Mouse (Mus musculus) forebrain, postnatal 0 days (tissue): ENCODE results near the gene Dnah1. TPM values are rescaled to one million over a fixed set of nuclear protein-coding genes. Genes with fewer than 3 reads are reported as not detected.

Experiments used
- ATAC-seq: fragments of 200-750 bp; cut with Nextera tagmentation; 2 replicates; pipeline ENCODE4 v1.8.0; 2017; ENCODE audit warnings: mild to moderate bottlenecking, moderate library complexity
- DNase-seq: peaks from one replicate; pipeline ENCODE4 v3.0.0-alpha.2; 2015
- H3K27ac ChIP-seq: fragments of 300-500 bp; sonication (generic); 2 replicates; pipeline ENCODE4 v1.5.1; 2014; ENCODE audit warnings: low read depth, mild to moderate bottlenecking, antibody characterized with exemption, low read length, moderate library complexity, mixed read lengths
- H3K27me3 ChIP-seq: fragments of 300-500 bp; sonication (generic); 2 replicates; pipeline ENCODE4 v1.6.1; 2014; ENCODE audit warnings: mild to moderate bottlenecking, low read length, mixed read lengths; ENCODE audit not compliant: insufficient read depth
- H3K36me3 ChIP-seq: fragments of 300-500 bp; sonication (generic); 2 replicates; pipeline ENCODE4 v1.6.1; 2014; ENCODE audit warnings: mild to moderate bottlenecking, moderate library complexity; ENCODE audit not compliant: insufficient read depth
- H3K4me1 ChIP-seq: fragments of 300-500 bp; sonication (generic); 2 replicates; pipeline ENCODE4 v1.6.1; 2014; ENCODE audit warnings: antibody characterized with exemption; ENCODE audit not compliant: insufficient read depth
- H3K4me2 ChIP-seq: fragments of 300-500 bp; sonication (generic); 2 replicates; pipeline ENCODE4 v1.6.1; 2014; ENCODE audit warnings: low read depth, mild to moderate bottlenecking, moderate library complexity
- H3K4me3 ChIP-seq: fragments of 300-500 bp; sonication (generic); 2 replicates; pipeline ENCODE4 v1.5.1; 2014; ENCODE audit warnings: low read depth, low read length, mixed read lengths
- H3K9ac ChIP-seq: fragments of 300-500 bp; sonication (generic); 2 replicates; pipeline ENCODE4 v1.6.1; 2014; ENCODE audit warnings: mild to moderate bottlenecking
- H3K9me3 ChIP-seq: fragments of 300-500 bp; sonication (generic); 2 replicates; pipeline ENCODE4 v1.6.1; 2016; ENCODE audit warnings: low read length
- CTCF ChIP-seq: sonication (generic); IDR thresholded peaks from 2 replicates; pipeline ENCODE4 v1.5.1; 2016; ENCODE audit warnings: antibody characterized with exemption, control low read depth, low read depth
- WGBS: fragments of 180-500 bp; shearing (Covaris S2); extraction: QIAGEN DNeasy Blood & Tissue Kit; methylation state at CpG from one replicate; pipeline ENCODE4 v1.1.7; 2014; 5-methylcytosine and 5-hydroxymethylcytosine counted together
- polyA plus RNA-seq: library from polyadenylated mRNA; unstranded; fragments of >200 nt; fragmentation: Nextera tagmentation; extraction: Ambion mirVana; gene quantifications from 2 replicates; pipeline ENCODE4 v1.2.1, GENCODE M21; 2015
- total RNA-seq: library from RNA; depleted of rRNA; stranded (reverse); fragments of >200 nt; gene quantifications from 2 replicates; pipeline ENCODE4 v1.2.3, GENCODE M21; 2014

Gene Dnah1
- total and polyA plus RNA-seq, 2 experiments from 2014 or later: 2.3 to 7.2 TPM

- no peaks in the 10 kb centered on the region for H3K27me3 ChIP-seq
Measured at GRCm38 (mm10) chr14:31226978-31227377, 96.7 kb downstream of the Dnah1 start.

GRCm38 (mm10) chr14:31217666-31218065 is 106.0 kb downstream of the Dnah1 start, which contains the start of gene Sema3g:
TSS of gene Sema3g (plus strand) at chr14:31217860.
- Histone ChIP-seq H3K27ac (no peak within 1 kb of the TSS), H3K9me3 (no peaks in the 10 kb centered on the region), H3K36me3 (no peaks in the 10 kb centered on the region), H3K4me2 (no peak within 1 kb of the TSS), H3K27me3 (no peaks in the 10 kb centered on the region), H3K4me1 (no peaks in the 10 kb centered on the region), H3K4me3 (no peak within 1 kb of the TSS), H3K9ac (no peak within 1 kb of the TSS)
- TF ChIP-seq CTCF: peak; percentile 62
- ATAC-seq: peak; percentile 58
- WGBS: 18% methylated on average over 11 of the region's 11 CpGs
- DNase-seq: no peak

More at GRCm38 (mm10) chr14:31226978-31227377, 96.7 kb downstream of the Dnah1 start:
- H3K4me3 ChIP-seq: no peak overlapping the region
- H3K27ac ChIP-seq: no peak overlapping the region
- H3K4me1 ChIP-seq: no peaks in the 10 kb centered on the region
- no peaks in the 10 kb centered on the region for H3K36me3 ChIP-seq
- no peak overlapping the region for H3K4me2 ChIP-seq
- no peaks in the 10 kb centered on the region for H3K9me3 ChIP-seq
- no peak for TF ChIP-seq CTCF
- H3K9ac ChIP-seq: no peak overlapping the region
- 33% methylated on average over 4 of the region's 4 CpGs for WGBS
- ATAC-seq (peak; percentile 79), DNase-seq (peak; percentile 58)

- no peak for ATAC-seq
- Histone ChIP-seq H3K9me3 (no peaks in the 10 kb centered on the region), H3K9ac (no peak within 1 kb of the TSS), H3K27me3 (no peaks in the 10 kb centered on the region), H3K36me3 (no peaks in the 10 kb centered on the region), H3K27ac (no peak within 1 kb of the TSS), H3K4me2 (no peak within 1 kb of the TSS), H3K4me1 (no peaks in the 10 kb centered on the region), H3K4me3 (no peak within 1 kb of the TSS)
- DNase-seq: no peak
- WGBS: 63% methylated on average over 2 of the region's 2 CpGs
- TF ChIP-seq CTCF: no peak
Measured at GRCm38 (mm10) chr14:31216846-31217245, 106.8 kb downstream of the Dnah1 start, which contains the start of gene Nisch. TSS of gene Nisch (minus strand) at chr14:31216946.

DNA sequence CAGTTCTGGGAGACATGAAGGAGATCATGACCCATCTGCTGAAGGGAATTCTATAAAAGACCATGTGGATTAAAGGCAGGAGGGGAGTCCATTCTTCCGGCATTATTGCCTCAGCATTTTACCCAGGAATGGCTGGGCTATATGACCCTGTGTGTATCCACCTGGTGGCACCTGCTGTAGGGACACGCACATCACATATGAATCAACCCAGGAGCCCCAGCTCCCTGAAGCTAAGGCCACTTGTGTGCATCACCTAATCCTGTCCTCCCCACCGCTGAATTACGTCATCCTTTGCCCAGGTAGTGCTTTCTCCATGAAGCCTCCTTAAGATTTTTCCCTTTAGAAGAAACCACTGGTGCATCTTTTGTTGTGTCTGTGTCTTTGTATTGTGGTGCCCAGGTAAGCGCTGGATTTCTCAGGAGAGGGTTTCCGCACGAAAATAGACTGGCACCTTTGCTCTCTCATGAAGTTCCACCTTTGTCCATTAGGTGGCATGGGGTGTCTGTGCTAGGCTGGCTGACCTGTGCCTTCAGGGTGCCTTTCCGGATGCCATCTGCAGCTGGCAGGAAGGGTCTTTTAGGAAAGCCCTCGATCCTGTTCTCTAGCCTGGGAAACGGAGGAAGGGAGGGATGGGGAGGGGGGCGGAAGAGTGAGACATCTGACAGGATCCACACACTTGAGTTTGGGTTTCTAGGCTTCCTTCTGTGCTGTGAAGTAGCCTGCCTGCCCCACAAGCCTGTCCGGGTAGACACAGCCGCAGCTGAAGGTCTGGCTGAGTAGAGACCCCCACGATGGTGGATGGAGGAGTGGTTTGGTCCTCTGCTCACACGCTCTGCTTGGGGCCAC is 108.3 kb downstream of the Dnah1 start:
- Histone ChIP-seq H3K9me3 (no peaks in the 10 kb centered on the region), H3K36me3 (no peaks in the 10 kb centered on the region), H3K4me3 (no peak overlapping the region), H3K4me1 (no peaks in the 10 kb centered on the region), H3K4me2 (no peak overlapping the region), H3K9ac (no peak overlapping the region), H3K27me3 (no peaks in the 10 kb centered on the region), H3K27ac (no peak overlapping the region)
- 33% methylated on average over 15 of the region's 15 CpGs for WGBS
- ATAC-seq (peak; percentile 84), DNase-seq (peak; percentile 73)
- TF ChIP-seq CTCF: peak; percentile 94

GRCm38 (mm10) chr14:31214684-31215083 is 109.0 kb downstream of the Dnah1 start:
- Histone ChIP-seq H3K9ac (no peak overlapping the region), H3K4me2 (no peak overlapping the region), H3K4me1 (no peaks in the 10 kb centered on the region), H3K27me3 (no peaks in the 10 kb centered on the region), H3K27ac (no peak overlapping the region), H3K4me3 (no peak overlapping the region), H3K9me3 (no peaks in the 10 kb centered on the region), H3K36me3 (no peaks in the 10 kb centered on the region)
- ATAC-seq (no peak), DNase-seq (no peak)
- WGBS: 84% methylated on average over 3 of the region's 3 CpGs
- TF ChIP-seq CTCF: no peak

- Histone ChIP-seq H3K4me2 (no peak overlapping the region), H3K27me3 (no peaks in the 10 kb centered on the region), H3K36me3 (no peaks in the 10 kb centered on the region), H3K27ac (no peak overlapping the region), H3K4me3 (no peak overlapping the region), H3K4me1 (no peaks in the 10 kb centered on the region), H3K9me3 (no peaks in the 10 kb centered on the region), H3K9ac (no peak overlapping the region)
- 65% methylated on average over 8 of the region's 8 CpGs for WGBS
- ATAC-seq: no peak
- no peak for DNase-seq
- no peak for TF ChIP-seq CTCF
Measured at GRCm38 (mm10) chr14:31213868-31214267, 109.8 kb downstream of the Dnah1 start.

DNA sequence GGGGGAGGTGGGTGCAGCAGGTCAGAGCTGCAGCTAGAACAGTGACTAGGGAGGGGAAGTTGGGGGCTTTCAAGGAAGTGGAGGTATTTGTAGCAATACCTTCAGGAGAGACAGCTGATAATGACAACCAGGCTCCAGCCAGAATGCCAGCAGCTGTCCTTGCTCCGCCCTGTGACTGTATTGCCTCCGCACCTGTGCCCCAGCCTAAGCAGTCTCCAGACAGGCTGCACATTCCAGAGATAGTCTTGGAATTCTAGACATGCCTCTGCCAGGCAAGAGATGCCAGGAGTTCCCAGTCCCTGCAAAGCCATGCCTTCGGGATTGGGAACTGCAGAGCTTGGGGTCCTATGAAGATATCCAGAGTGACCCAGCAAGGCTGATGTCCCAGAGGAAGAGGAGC is 111.2 kb downstream of the Dnah1 start:
- Histone ChIP-seq H3K4me1 (0 out of 2 replicates have a peak, but pooled peaks cover under 1% of the 10 kb centered on the region), H3K27ac (no peak overlapping the region), H3K9ac (no peak overlapping the region), H3K36me3 (no peaks in the 10 kb centered on the region), H3K4me3 (no peak overlapping the region), H3K4me2 (no peak overlapping the region), H3K9me3 (no peaks in the 10 kb centered on the region), H3K27me3 (no peaks in the 10 kb centered on the region)
- TF ChIP-seq CTCF: no peak
- WGBS: 90% methylated on average over 3 of the region's 3 CpGs
- ATAC-seq: no peak
- DNase-seq: no peak
